Mouse (Mus musculus) lung, postnatal 14 days (tissue): ENCODE measurements around the gene Olfr763.
A peak's percentile ranks its signal among the peaks of the same experiment; 100 is the strongest.
"Not testable (repeated sequence)": the region's sequence is repeated elsewhere in the genome, so short reads cannot be mapped to it uniquely, and the experiment has no call there.

Experiments
- DNase-seq: peaks from one replicate; pipeline ENCODE4 v3.0.0; 2021

Olfr763 gene

GRCm38 (mm10) chr10:129010288-129010841, at the start of gene Olfr763:
TSS of gene Olfr763 (plus strand) at chr10:129010791.
- DNase-seq = no peak

GRCm38 (mm10) chr10:128964961-128965360, 45.6 kb upstream of the Olfr763 start:
- no peak for DNase-seq

- DNase-seq = no peak
Measured at GRCm38 (mm10) chr10:128965871-128966270, 44.7 kb upstream of the Olfr763 start.

GRCm38 (mm10) chr10:128968341-128968749, 42.2 kb upstream of the Olfr763 start:
- no peak for DNase-seq

- DNase-seq = no peak
Measured at GRCm38 (mm10) chr10:128970740-128971250, 39.8 kb upstream of the Olfr763 start.

- DNase-seq = no peak
Measured at GRCm38 (mm10) chr10:128972841-128973240, 37.8 kb upstream of the Olfr763 start.

- DNase-seq = no peak
Measured at GRCm38 (mm10) chr10:128976395-128976794, 34.2 kb upstream of the Olfr763 start.

GRCm38 (mm10) chr10:128977522-128978114, 33.0 kb upstream of the Olfr763 start:
- peak; percentile 46 for DNase-seq

GRCm38 (mm10) chr10:128980644-128981365, 29.8 kb upstream of the Olfr763 start:
- no peak for DNase-seq

GRCm38 (mm10) chr10:128989131-128989530, 21.5 kb upstream of the Olfr763 start, which contains the start of gene Olfr9:
TSS of gene Olfr9 (plus strand) at chr10:128989431.
- not testable (repeated sequence) for DNase-seq

GRCm38 (mm10) chr10:128990129-128990850, 20.3 kb upstream of the Olfr763 start:
- not testable (repeated sequence) for DNase-seq

GRCm38 (mm10) chr10:128990994-128991393, 19.6 kb upstream of the Olfr763 start:
- DNase-seq = no peak

GRCm38 (mm10) chr10:128995796-128996195, 14.8 kb upstream of the Olfr763 start:
- DNase-seq = no peak

GRCm38 (mm10) chr10:128996523-128997040, 14.0 kb upstream of the Olfr763 start:
- no peak for DNase-seq

- no peak for DNase-seq
Measured at GRCm38 (mm10) chr10:129004032-129004920, 6.3 kb upstream of the Olfr763 start.

- not testable (repeated sequence) for DNase-seq
Measured at GRCm38 (mm10) chr10:129011511-129011910, 920 bp downstream of the Olfr763 start.

- no peak for DNase-seq
Measured at GRCm38 (mm10) chr10:129014477-129014876, 3.9 kb downstream of the Olfr763 start.

GRCm38 (mm10) chr10:129023319-129023718, 12.7 kb downstream of the Olfr763 start:
- no peak for DNase-seq

- DNase-seq = peak; percentile 20
Measured at GRCm38 (mm10) chr10:129026018-129026662, 15.5 kb downstream of the Olfr763 start.

- no peak for DNase-seq
Measured at GRCm38 (mm10) chr10:129028343-129028742, 17.8 kb downstream of the Olfr763 start.

- DNase-seq = no peak
Measured at GRCm38 (mm10) chr10:129039796-129040195, 29.2 kb downstream of the Olfr763 start, which contains the start of gene Olfr764-ps1. TSS of gene Olfr764-ps1 (minus strand) at chr10:129039896.
